Mouse (Mus musculus) forebrain, embryonic 11.5 days (tissue): ENCODE measurements at regions not wholly inside any gene's neighbourhood (a gene's known extent, or its start where the extent isn't known, plus 50 kb on each side); places are given as distances from the start of the nearest gene placed in this dataset.

Source experiments
- ATAC-seq: fragments of 200-750 bp; cut with Nextera tagmentation; replicated peaks from 2 replicates; pipeline ENCODE4 v1.8.0; 2017; ENCODE audit warnings: moderate TSS enrichment; ENCODE audit not compliant: low FRiP score
- DNase-seq: peaks from one replicate; pipeline ENCODE4 v3.0.0-alpha.2; 2017; ENCODE audit warnings: low spot score
- H3K27ac ChIP-seq: fragments of 300-500 bp; sonication (generic); 2 replicates; pipeline ENCODE4 v1.5.1; 2014; ENCODE audit warnings: low read depth, low read length
- H3K27me3 ChIP-seq: fragments of 300-500 bp; sonication (generic); 2 replicates; pipeline ENCODE4 v1.6.1; 2014; ENCODE audit warnings: mild to moderate bottlenecking, low read length, mixed read lengths; ENCODE audit not compliant: control insufficient read depth, insufficient read depth
- H3K36me3 ChIP-seq: fragments of 300-500 bp; sonication (generic); 2 replicates; pipeline ENCODE4 v1.6.1; 2014; ENCODE audit warnings: mild to moderate bottlenecking, low read length, moderate library complexity, mixed read lengths; ENCODE audit not compliant: control insufficient read depth, insufficient read depth
- H3K4me1 ChIP-seq: fragments of 300-500 bp; sonication (generic); replicated peaks from 2 replicates; pipeline ENCODE4 v1.6.1; 2014; ENCODE audit warnings: low read length, mixed read lengths; ENCODE audit not compliant: control insufficient read depth, insufficient read depth
- H3K4me2 ChIP-seq: fragments of 300-500 bp; sonication (generic); 2 replicates; pipeline ENCODE4 v1.6.1; 2014; ENCODE audit warnings: low read depth, mild to moderate bottlenecking, low read length, moderate library complexity, mixed read lengths; ENCODE audit not compliant: severe bottlenecking
- H3K4me3 ChIP-seq: fragments of 300-500 bp; sonication (generic); 2 replicates; pipeline ENCODE4 v1.5.1; 2014; ENCODE audit warnings: low read depth, low read length
- H3K9ac ChIP-seq: fragments of 300-500 bp; sonication (generic); 2 replicates; pipeline ENCODE4 v1.6.1; 2014; ENCODE audit warnings: low read length
- H3K9me3 ChIP-seq: fragments of 300-500 bp; sonication (generic); 2 replicates; pipeline ENCODE4 v1.6.1; 2016; ENCODE audit warnings: low read length, mixed read lengths; ENCODE audit not compliant: control insufficient read depth
- WGBS: fragments of 180-500 bp; shearing (Covaris S2); extraction: QIAGEN DNeasy Blood & Tissue Kit; methylation state at CpG from one replicate; pipeline ENCODE4 v1.1.7; 2014; 5-methylcytosine and 5-hydroxymethylcytosine counted together

DNA sequence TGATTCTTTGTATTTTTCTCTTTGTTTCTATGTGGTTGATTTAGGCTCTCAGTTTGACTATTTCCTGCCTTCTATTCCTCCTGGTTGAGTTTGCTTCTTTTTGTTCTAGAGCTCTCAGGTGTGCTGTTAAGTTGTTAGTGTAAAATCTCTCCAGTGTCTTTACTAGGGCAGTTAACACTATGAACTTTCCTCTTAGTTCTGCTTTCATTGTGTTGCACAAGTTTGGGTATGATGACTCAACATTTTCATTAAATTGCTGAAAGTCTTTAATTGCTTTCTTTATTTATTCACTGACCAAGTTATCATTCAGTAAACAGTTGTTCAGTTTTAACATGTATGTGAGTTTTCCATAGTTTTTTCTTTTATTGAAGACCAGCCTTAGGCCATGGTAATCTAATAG, 772.9 kb upstream of the Marcks start:
- no peak overlapping the region for H3K4me3 ChIP-seq
- no peak overlapping the region for H3K4me2 ChIP-seq
- no peaks in the 10 kb centered on the region for H3K9me3 ChIP-seq
- no peak for DNase-seq
- H3K4me1 ChIP-seq, result no peaks in the 10 kb centered on the region
- H3K27me3 ChIP-seq, result no peaks in the 10 kb centered on the region
- H3K27ac ChIP-seq, result no peak overlapping the region
- H3K9ac ChIP-seq, result no peak overlapping the region
- no peaks in the 10 kb centered on the region for H3K36me3 ChIP-seq
- no peak for ATAC-seq

DNA sequence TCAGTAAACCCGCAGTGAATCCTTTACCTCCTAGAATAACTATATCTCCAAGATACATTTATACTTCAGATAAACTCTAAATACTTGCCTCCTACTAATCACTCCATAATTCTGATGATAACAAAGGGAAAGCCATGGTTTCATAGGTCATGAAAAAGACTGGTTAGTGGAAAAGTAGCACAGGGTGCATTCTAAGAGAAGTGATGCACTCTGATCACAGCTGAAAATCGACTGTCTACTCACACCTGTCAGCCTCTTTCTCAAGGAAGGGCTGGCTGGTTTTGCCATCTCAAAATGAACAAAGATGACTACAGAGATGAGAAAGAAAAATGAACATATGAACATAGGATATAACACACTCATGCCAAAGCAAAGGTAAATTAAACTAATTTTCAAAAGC, 769.6 kb upstream of the Marcks start:
- WGBS, result 66% methylated on average over 2 of the region's 2 CpGs
- DNase-seq (no peak), ATAC-seq (no peak)
- Histone ChIP-seq H3K27ac (no peak overlapping the region), H3K27me3 (no peaks in the 10 kb centered on the region), H3K4me3 (no peak overlapping the region), H3K9ac (no peak overlapping the region), H3K36me3 (no peaks in the 10 kb centered on the region), H3K9me3 (no peaks in the 10 kb centered on the region), H3K4me1 (no peaks in the 10 kb centered on the region), H3K4me2 (no peak overlapping the region)

DNA sequence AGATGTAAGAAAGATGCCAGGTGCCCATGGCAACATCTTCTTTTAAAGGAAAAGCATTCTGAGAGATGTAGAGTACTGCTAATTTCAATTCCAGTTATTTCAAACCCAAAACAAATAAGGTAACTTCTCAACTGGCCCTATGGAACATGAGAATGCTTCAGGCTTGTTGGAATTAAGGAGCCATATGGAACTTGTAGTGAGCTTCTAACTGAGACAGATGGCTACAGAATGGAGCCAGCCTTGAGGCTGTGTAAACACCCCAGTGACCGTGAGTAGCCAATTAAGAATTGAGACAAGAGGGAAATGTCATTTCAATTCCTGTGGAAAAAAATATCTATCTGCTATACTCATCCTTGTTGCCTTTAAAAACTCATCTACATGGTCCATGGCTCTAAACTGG, 769.0 kb upstream of the Marcks start:
- no peak overlapping the region for H3K4me2 ChIP-seq
- 38% methylated on average over 1 of the region's 1 CpGs for WGBS
- DNase-seq, result no peak

DNA sequence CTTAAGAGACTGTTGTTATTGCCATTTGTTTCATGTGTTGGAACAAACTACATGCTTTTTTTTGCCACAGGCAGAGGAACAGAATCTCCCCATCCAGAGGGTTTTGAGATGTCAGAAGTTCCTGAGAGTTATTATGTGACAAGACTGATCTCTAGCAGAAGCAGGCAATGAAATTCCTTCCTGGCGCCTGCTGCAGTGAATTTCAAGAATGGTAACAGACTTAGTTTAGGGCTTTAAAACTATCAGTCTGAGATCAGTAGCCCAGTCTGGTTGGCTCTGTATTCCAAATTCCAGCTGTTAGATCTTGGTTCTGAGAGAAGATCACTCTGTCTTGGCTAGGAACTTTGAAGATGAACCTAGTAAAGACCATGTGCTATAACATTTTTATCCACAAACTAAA, 749.2 kb upstream of the Marcks start:
- Histone ChIP-seq H3K9me3 (no peaks in the 10 kb centered on the region), H3K36me3 (no peaks in the 10 kb centered on the region), H3K4me3 (no peak overlapping the region), H3K4me2 (no peak overlapping the region), H3K4me1 (no peaks in the 10 kb centered on the region), H3K27me3 (no peaks in the 10 kb centered on the region), H3K27ac (no peak overlapping the region), H3K9ac (no peak overlapping the region)
- no peak for DNase-seq
- ATAC-seq, result no peak
- 87% methylated on average over 1 of the region's 1 CpGs for WGBS

More for the DNA sequence above, 769.0 kb upstream of the Marcks start:
- Histone ChIP-seq H3K9ac (no peak overlapping the region), H3K9me3 (no peaks in the 10 kb centered on the region), H3K36me3 (no peaks in the 10 kb centered on the region), H3K4me1 (no peaks in the 10 kb centered on the region), H3K4me3 (no peak overlapping the region), H3K27me3 (no peaks in the 10 kb centered on the region), H3K27ac (no peak overlapping the region)
- ATAC-seq, result peak; percentile 72

DNA sequence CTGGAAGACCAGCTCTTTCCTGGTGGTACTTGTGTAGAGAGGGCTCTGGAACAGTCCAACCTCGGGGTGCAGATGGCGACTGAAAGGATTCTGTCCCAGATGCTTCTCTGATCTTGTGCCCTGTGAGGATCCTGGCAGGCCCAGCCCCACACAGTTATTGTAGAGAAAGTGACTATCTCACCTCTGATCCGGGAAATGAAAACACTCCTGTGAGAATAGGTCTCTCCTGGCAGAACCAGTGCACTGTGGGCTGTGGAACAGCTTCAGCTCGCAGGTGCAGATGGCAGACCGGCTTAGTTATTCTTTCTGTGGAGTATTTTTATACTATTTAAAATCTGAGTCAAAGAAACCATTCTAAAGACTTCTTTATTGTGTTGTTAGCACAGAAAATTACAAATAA, 742.1 kb upstream of the Marcks start:
- H3K9ac ChIP-seq, result no peak overlapping the region
- WGBS, result 89% methylated on average over 5 of the region's 5 CpGs
- H3K27ac ChIP-seq, result no peak overlapping the region
- H3K4me2 ChIP-seq, result no peak overlapping the region
- no peaks in the 10 kb centered on the region for H3K9me3 ChIP-seq
- DNase-seq (no peak), ATAC-seq (no peak)
- no peaks in the 10 kb centered on the region for H3K27me3 ChIP-seq
- no peak overlapping the region for H3K4me3 ChIP-seq
- H3K36me3 ChIP-seq, result no peaks in the 10 kb centered on the region
- H3K4me1 ChIP-seq, result no peaks in the 10 kb centered on the region

DNA sequence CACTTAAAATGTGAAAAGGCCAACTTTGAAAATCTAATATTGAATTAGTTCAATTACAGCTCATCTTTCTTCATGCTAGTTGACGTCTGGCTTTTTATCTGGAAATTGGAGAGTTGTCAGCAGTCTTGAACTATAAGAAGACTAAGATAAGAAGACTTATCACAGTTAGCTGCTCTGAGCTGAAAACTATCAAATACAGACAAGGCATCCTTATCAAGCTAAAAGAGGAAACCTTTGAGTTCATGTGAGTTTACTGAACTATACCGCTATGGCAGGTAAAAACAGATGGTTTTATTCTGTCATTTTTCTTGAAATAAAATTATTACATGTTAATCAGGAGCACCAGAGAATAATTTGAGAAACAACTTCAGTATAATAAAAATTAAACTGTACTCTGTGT, 735.2 kb upstream of the Marcks start:
- no peaks in the 10 kb centered on the region for H3K4me1 ChIP-seq
- DNase-seq (no peak), ATAC-seq (no peak)
- H3K4me2 ChIP-seq, result no peak overlapping the region
- 92% methylated on average over 2 of the region's 2 CpGs for WGBS
- no peaks in the 10 kb centered on the region for H3K9me3 ChIP-seq
- no peak overlapping the region for H3K4me3 ChIP-seq
- H3K27ac ChIP-seq, result no peak overlapping the region
- H3K27me3 ChIP-seq, result no peaks in the 10 kb centered on the region
- no peak overlapping the region for H3K9ac ChIP-seq
- no peaks in the 10 kb centered on the region for H3K36me3 ChIP-seq

DNA sequence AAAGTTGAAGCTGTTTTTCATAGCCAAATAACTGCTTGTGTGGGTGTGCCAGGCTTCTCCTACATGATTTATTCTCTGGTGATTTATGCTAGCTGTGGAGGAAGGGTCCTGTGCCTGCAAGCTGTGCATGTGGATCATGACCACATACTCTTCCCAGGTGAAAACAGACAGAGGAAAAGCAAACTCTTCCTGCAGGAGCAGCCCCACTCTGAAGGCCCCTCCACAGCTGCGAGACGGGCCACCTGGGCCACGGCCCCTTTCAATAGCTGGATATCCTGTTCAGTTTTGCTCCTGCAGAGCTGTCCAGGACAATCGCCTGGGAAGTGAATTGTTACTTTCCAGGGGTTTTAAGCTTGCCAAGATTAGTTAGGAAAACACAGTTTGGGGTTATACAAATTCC, 722.3 kb upstream of the Marcks start:
- no peaks in the 10 kb centered on the region for H3K27me3 ChIP-seq
- no peak overlapping the region for H3K4me3 ChIP-seq
- no peaks in the 10 kb centered on the region for H3K9me3 ChIP-seq
- no peaks in the 10 kb centered on the region for H3K36me3 ChIP-seq
- no peaks in the 10 kb centered on the region for H3K4me1 ChIP-seq
- no peak overlapping the region for H3K4me2 ChIP-seq
- WGBS, result 74% methylated on average over 4 of the region's 4 CpGs
- H3K27ac ChIP-seq, result no peak overlapping the region
- no peak for DNase-seq
- no peak overlapping the region for H3K9ac ChIP-seq
- ATAC-seq, result no peak

DNA sequence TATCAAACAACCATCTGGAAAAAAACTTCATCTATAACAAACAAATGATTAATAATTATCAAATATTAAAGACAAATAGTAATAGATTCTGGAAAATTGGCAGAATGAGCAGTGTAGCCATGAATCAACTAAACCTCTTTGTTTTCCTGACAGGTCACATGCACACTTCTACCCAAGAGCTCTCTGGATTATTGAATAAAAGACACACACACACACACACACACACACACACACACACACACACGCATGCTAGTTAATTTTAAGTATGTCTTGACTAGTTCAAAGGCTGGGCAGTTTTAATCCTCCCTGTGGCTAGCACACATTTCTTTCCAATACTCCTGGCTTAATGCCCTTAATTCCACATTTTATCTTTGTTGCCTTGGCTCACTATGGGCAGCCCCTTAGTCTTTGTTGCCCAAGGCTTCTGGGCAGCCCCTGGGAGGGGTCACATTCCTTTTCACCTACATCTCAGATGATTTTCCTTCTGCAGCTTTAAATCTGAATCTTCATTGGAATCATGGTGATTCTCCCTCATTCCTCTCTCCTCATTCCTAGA, 710.6 kb upstream of the Marcks start:
- WGBS, result 41% methylated on average over 1 of the region's 1 CpGs
- H3K9ac ChIP-seq, result no peak overlapping the region
- H3K4me1 ChIP-seq, result no peaks in the 10 kb centered on the region

DNA sequence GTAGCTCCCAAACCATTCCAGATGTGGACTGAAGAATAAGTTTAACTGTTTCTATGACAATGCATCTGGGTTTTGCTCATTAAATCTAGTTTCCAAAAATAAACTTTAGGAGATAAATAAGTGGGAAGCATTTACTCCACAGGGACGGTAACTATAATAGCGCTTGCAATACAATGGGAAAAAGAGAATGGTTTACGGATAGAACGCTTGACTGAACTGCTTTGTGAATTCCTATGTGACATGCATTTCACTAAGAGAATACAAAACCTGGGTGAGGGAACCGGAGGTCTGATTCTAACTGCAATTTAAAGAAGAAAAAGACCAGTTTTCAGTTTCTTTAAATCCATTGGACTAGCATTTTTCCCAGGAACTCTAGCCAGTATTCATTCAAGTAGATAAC, 704.1 kb upstream of the Marcks start:
- Histone ChIP-seq H3K4me2 (no peak overlapping the region), H3K27me3 (no peaks in the 10 kb centered on the region), H3K9ac (no peak overlapping the region), H3K27ac (no peak overlapping the region), H3K4me3 (no peak overlapping the region), H3K36me3 (no peaks in the 10 kb centered on the region), H3K4me1 (no peaks in the 10 kb centered on the region), H3K9me3 (no peaks in the 10 kb centered on the region)
- DNase-seq (no peak), ATAC-seq (0 out of 2 replicates have a peak, but pooled peaks have one; percentile 49)
- WGBS, result 19% methylated on average over 5 of the region's 5 CpGs

More for the DNA sequence above, 710.6 kb upstream of the Marcks start:
- Histone ChIP-seq H3K27ac (no peak overlapping the region), H3K4me2 (no peak overlapping the region), H3K27me3 (no peaks in the 10 kb centered on the region), H3K36me3 (no peaks in the 10 kb centered on the region), H3K9me3 (no peaks in the 10 kb centered on the region), H3K4me3 (no peak overlapping the region)
- ATAC-seq (peak; percentile 63), DNase-seq (no peak)
